Mouse (Mus musculus) activated CD4-positive, CD25-positive, alpha-beta regulatory T cell, adult 4 months (primary cell): ENCODE measurements around the gene Gstt4. TPM values are rescaled to one million over a fixed set of nuclear protein-coding genes. Genes with fewer than 3 reads are reported as not detected.
"Not testable (repeated sequence)": the region's sequence is repeated elsewhere in the genome, so short reads cannot be mapped to it uniquely, and the experiment has no call there.

ENCODE experiments used
- ATAC-seq: one replicate; pipeline ENCODE4 v1.8.0; 2017
- polyA plus RNA-seq, 2 experiments: library from polyadenylated mRNA; unstranded; fragments of 100-300 nt; shearing (Covaris generic); gene quantifications; one replicate each; pipeline ENCODE4 v1.2.1; 2017

Gene Gstt4
- polyA plus RNA-seq, result under 1 TPM in 1 of 2 experiments, not detected in 1; 0.48 TPM

- ATAC-seq, result no peak
Measured at GRCm38 (mm10) chr10:75822443-75822842, at the start of gene Gstt4. Gstt4 (minus strand) TSS chr10:75822543.

GRCm38 (mm10) chr10:75861587-75861986 is 39.2 kb upstream of the Gstt4 start:
- ATAC-seq, result no peak

- ATAC-seq, result no peak
Measured at GRCm38 (mm10) chr10:75860746-75861145, 38.4 kb upstream of the Gstt4 start.

GRCm38 (mm10) chr10:75859786-75860470 is 37.6 kb upstream of the Gstt4 start, which contains the start of gene Mif:
Mif (minus strand) TSS chr10:75860240.
- peak; percentile 99 for ATAC-seq

- no peak for ATAC-seq
Measured at GRCm38 (mm10) chr10:75859107-75859746, 36.9 kb upstream of the Gstt4 start.

GRCm38 (mm10) chr10:75857598-75857997 is 35.3 kb upstream of the Gstt4 start:
- ATAC-seq, result no peak

GRCm38 (mm10) chr10:75856976-75857375 is 34.6 kb upstream of the Gstt4 start:
- no peak for ATAC-seq

- ATAC-seq, result no peak
Measured at GRCm38 (mm10) chr10:75856155-75856907, 34.0 kb upstream of the Gstt4 start.

- no peak for ATAC-seq
Measured at GRCm38 (mm10) chr10:75855416-75855981, 33.2 kb upstream of the Gstt4 start.

- ATAC-seq, result no peak
Measured at GRCm38 (mm10) chr10:75854791-75855190, 32.4 kb upstream of the Gstt4 start.

GRCm38 (mm10) chr10:75854096-75854495 is 31.8 kb upstream of the Gstt4 start:
- no peak for ATAC-seq

- ATAC-seq, result peak; percentile 80
Measured at GRCm38 (mm10) chr10:75853452-75853851, 31.1 kb upstream of the Gstt4 start.

GRCm38 (mm10) chr10:75852539-75853125 is 30.3 kb upstream of the Gstt4 start:
- ATAC-seq, result no peak

GRCm38 (mm10) chr10:75851681-75852080 is 29.3 kb upstream of the Gstt4 start:
- no peak for ATAC-seq

GRCm38 (mm10) chr10:75851076-75851475 is 28.7 kb upstream of the Gstt4 start:
- no peak for ATAC-seq

GRCm38 (mm10) chr10:75848382-75848781 is 26.0 kb upstream of the Gstt4 start:
- ATAC-seq, result no peak

- ATAC-seq, result no peak
Measured at GRCm38 (mm10) chr10:75845306-75845930, 23.1 kb upstream of the Gstt4 start.

GRCm38 (mm10) chr10:75844800-75845199 is 22.5 kb upstream of the Gstt4 start:
- no peak for ATAC-seq

GRCm38 (mm10) chr10:75843898-75844297 is 21.6 kb upstream of the Gstt4 start:
- not testable (repeated sequence) for ATAC-seq

- peak; percentile 51 for ATAC-seq
Measured at GRCm38 (mm10) chr10:75839092-75839491, 16.7 kb upstream of the Gstt4 start.

- ATAC-seq, result no peak
Measured at GRCm38 (mm10) chr10:75837248-75837759, 15.0 kb upstream of the Gstt4 start, which contains the start of gene Gstt2. Gstt2 (minus strand) TSS chr10:75837424.
